Mouse (Mus musculus): ENCODE data around the gene Olfr811. TPM values are rescaled to one million over a fixed set of nuclear protein-coding genes. Genes with fewer than 3 reads are reported as not detected.

The Olfr811 gene
- polyA plus RNA-seq (2015; fragmentation: Nextera tagmentation; extraction: Ambion mirVana), result not detected in 2 replicates

GRCm38 (mm10) chr10:129804296-129804695 is at the start of gene Olfr811:
Olfr811 (minus strand) TSS chr10:129804396.
- Histone ChIP-seq H3K9ac (no peak within 1 kb of the TSS), H3K36me3 (no peaks in the 10 kb centered on the region), H3K27ac (replicated peaks) (no peak within 1 kb of the TSS), H3K4me2 (no peak within 1 kb of the TSS), H3K27me3 (no peaks in the 10 kb centered on the region), H3K4me3 (no peak within 1 kb of the TSS), H3K4me1 (replicated peaks) (no peaks in the 10 kb centered on the region), H3K9me3 (no peaks in the 10 kb centered on the region)
- 85% methylated on average over 4 of the region's 4 CpGs for WGBS
- ATAC-seq (ENCODE audit: low FRiP score, low read depth), result no peak

- no peak for ATAC-seq (ENCODE audit: low FRiP score, low read depth)
- 42% methylated on average over 1 of the region's 1 CpGs for WGBS
- Histone ChIP-seq H3K4me2 (no peak overlapping the region), H3K9ac (no peak overlapping the region), H3K27me3 (no peaks in the 10 kb centered on the region), H3K9me3 (no peaks in the 10 kb centered on the region), H3K4me1 (replicated peaks) (no peaks in the 10 kb centered on the region), H3K36me3 (no peaks in the 10 kb centered on the region), H3K27ac (replicated peaks) (no peak overlapping the region), H3K4me3 (no peak overlapping the region)
Observed at GRCm38 (mm10) chr10:129847343-129847742, 43.1 kb upstream of the Olfr811 start.

GRCm38 (mm10) chr10:129845994-129846393 is 41.8 kb upstream of the Olfr811 start, which contains the start of gene Olfr812:
Olfr812 (minus strand) TSS chr10:129846094.
- no peaks in the 10 kb centered on the region for H3K4me1 ChIP-seq (replicated peaks)
- no peak within 1 kb of the TSS for H3K27ac ChIP-seq (replicated peaks)
- no peaks in the 10 kb centered on the region for H3K36me3 ChIP-seq
- H3K27me3 ChIP-seq, result no peaks in the 10 kb centered on the region
- ATAC-seq (ENCODE audit: low FRiP score, low read depth), result no peak
- H3K9ac ChIP-seq, result no peak within 1 kb of the TSS
- 86% methylated on average over 1 of the region's 1 CpGs for WGBS
- no peaks in the 10 kb centered on the region for H3K9me3 ChIP-seq
- no peak within 1 kb of the TSS for H3K4me2 ChIP-seq
- no peak within 1 kb of the TSS for H3K4me3 ChIP-seq

GRCm38 (mm10) chr10:129794817-129795216 is 9.4 kb downstream of the Olfr811 start, which contains the start of gene Olfr810:
Olfr810 (minus strand) TSS chr10:129794917.
- ATAC-seq (ENCODE audit: low FRiP score, low read depth), result no peak
- Histone ChIP-seq H3K4me1 (replicated peaks) (no peaks in the 10 kb centered on the region), H3K9me3 (no peaks in the 10 kb centered on the region), H3K27ac (replicated peaks) (no peak within 1 kb of the TSS), H3K9ac (no peak within 1 kb of the TSS), H3K36me3 (no peaks in the 10 kb centered on the region), H3K4me3 (no peak within 1 kb of the TSS), H3K27me3 (no peaks in the 10 kb centered on the region), H3K4me2 (no peak within 1 kb of the TSS)

- no peak overlapping the region for H3K9ac ChIP-seq
- no peaks in the 10 kb centered on the region for H3K4me1 ChIP-seq (replicated peaks)
- H3K9me3 ChIP-seq, result no peaks in the 10 kb centered on the region
- H3K36me3 ChIP-seq, result no peaks in the 10 kb centered on the region
- ATAC-seq (ENCODE audit: low FRiP score, low read depth), result no peak
- no peak overlapping the region for H3K4me3 ChIP-seq
- H3K4me2 ChIP-seq, result no peak overlapping the region
- H3K27me3 ChIP-seq, result no peaks in the 10 kb centered on the region
- no peak overlapping the region for H3K27ac ChIP-seq (replicated peaks)
Observed at GRCm38 (mm10) chr10:129778123-129778522, 26.1 kb downstream of the Olfr811 start.

GRCm38 (mm10) chr10:129774338-129774737 is 29.9 kb downstream of the Olfr811 start, which contains the start of gene Olfr809:
Olfr809 (plus strand) TSS chr10:129774638.
- Histone ChIP-seq H3K27ac (replicated peaks) (no peak within 1 kb of the TSS), H3K36me3 (no peaks in the 10 kb centered on the region), H3K27me3 (no peaks in the 10 kb centered on the region), H3K9ac (no peak within 1 kb of the TSS), H3K4me2 (no peak within 1 kb of the TSS), H3K9me3 (no peaks in the 10 kb centered on the region), H3K4me1 (replicated peaks) (no peaks in the 10 kb centered on the region), H3K4me3 (no peak within 1 kb of the TSS)
- ATAC-seq (ENCODE audit: low FRiP score, low read depth), result no peak

GRCm38 (mm10) chr10:129765182-129765581 is 39.0 kb downstream of the Olfr811 start, which contains the start of gene Olfr808:
Olfr808 (plus strand) TSS chr10:129765482.
- no peaks in the 10 kb centered on the region for H3K36me3 ChIP-seq
- no peak within 1 kb of the TSS for H3K27ac ChIP-seq (replicated peaks)
- 89% methylated on average over 1 of the region's 1 CpGs for WGBS
- no peak within 1 kb of the TSS for H3K4me2 ChIP-seq
- H3K4me3 ChIP-seq, result no peak within 1 kb of the TSS
- no peaks in the 10 kb centered on the region for H3K9me3 ChIP-seq
- no peak for ATAC-seq (ENCODE audit: low FRiP score, low read depth)
- no peaks in the 10 kb centered on the region for H3K4me1 ChIP-seq (replicated peaks)
- no peak within 1 kb of the TSS for H3K9ac ChIP-seq
- H3K27me3 ChIP-seq, result no peaks in the 10 kb centered on the region

GRCm38 (mm10) chr10:129757693-129758092 is 46.5 kb downstream of the Olfr811 start, which contains the start of gene Olfr807:
Olfr807 (minus strand) TSS chr10:129757793.
- H3K27me3 ChIP-seq, result no peaks in the 10 kb centered on the region
- H3K9me3 ChIP-seq, result no peaks in the 10 kb centered on the region
- H3K4me1 ChIP-seq (replicated peaks), result no peaks in the 10 kb centered on the region
- H3K4me2 ChIP-seq, result no peak within 1 kb of the TSS
- H3K27ac ChIP-seq (replicated peaks), result no peak within 1 kb of the TSS
- H3K9ac ChIP-seq, result no peak within 1 kb of the TSS
- no peak for ATAC-seq (ENCODE audit: low FRiP score, low read depth)
- H3K4me3 ChIP-seq, result no peak within 1 kb of the TSS
- 91% methylated on average over 1 of the region's 1 CpGs for WGBS
- no peaks in the 10 kb centered on the region for H3K36me3 ChIP-seq

Other genes with a start within 250 kb of the Olfr811 start
- not detected in 2 replicates for gene Olfr794, start 236.7 kb downstream of the Olfr811 start, polyA plus RNA-seq (2015; fragmentation: Nextera tagmentation; extraction: Ambion mirVana)
- not detected in 2 replicates for gene Olfr796, start 191.8 kb downstream of the Olfr811 start, polyA plus RNA-seq (2015; fragmentation: Nextera tagmentation; extraction: Ambion mirVana)
- not detected in 2 replicates for gene Olfr798, start 176.5 kb downstream of the Olfr811 start, polyA plus RNA-seq (2015; fragmentation: Nextera tagmentation; extraction: Ambion mirVana)
- not detected in 2 replicates for gene Olfr799, start 166.9 kb downstream of the Olfr811 start, polyA plus RNA-seq (2015; fragmentation: Nextera tagmentation; extraction: Ambion mirVana)
- not detected in 2 replicates for gene Olfr800, start 146.7 kb downstream of the Olfr811 start, polyA plus RNA-seq (2015; fragmentation: Nextera tagmentation; extraction: Ambion mirVana)
- gene Olfr801, start 130.5 kb downstream of the Olfr811 start, polyA plus RNA-seq (2015; fragmentation: Nextera tagmentation; extraction: Ambion mirVana), result not detected in 2 replicates
- 0.04 TPM in 1 of 2 replicates, not detected in the other for gene Olfr802, start 116.2 kb downstream of the Olfr811 start, polyA plus RNA-seq (2015; fragmentation: Nextera tagmentation; extraction: Ambion mirVana)
- not detected in 2 replicates for gene Olfr803, start 110.1 kb downstream of the Olfr811 start, polyA plus RNA-seq (2015; fragmentation: Nextera tagmentation; extraction: Ambion mirVana)
- not detected in 2 replicates for gene Olfr804, start 101.2 kb downstream of the Olfr811 start, polyA plus RNA-seq (2015; fragmentation: Nextera tagmentation; extraction: Ambion mirVana)
- not detected in 2 replicates for gene Olfr805, start 75.0 kb downstream of the Olfr811 start, polyA plus RNA-seq (2015; fragmentation: Nextera tagmentation; extraction: Ambion mirVana)
- gene Olfr806, start 62.5 kb downstream of the Olfr811 start, polyA plus RNA-seq (2015; fragmentation: Nextera tagmentation; extraction: Ambion mirVana), result not detected in 2 replicates
- not detected in 2 replicates for gene Olfr807, start 46.6 kb downstream of the Olfr811 start, polyA plus RNA-seq (2015; fragmentation: Nextera tagmentation; extraction: Ambion mirVana)
- not detected in 2 replicates for gene Olfr808, start 38.9 kb downstream of the Olfr811 start, polyA plus RNA-seq (2015; fragmentation: Nextera tagmentation; extraction: Ambion mirVana)
- not detected in 2 replicates for gene Olfr809, start 29.8 kb downstream of the Olfr811 start, polyA plus RNA-seq (2015; fragmentation: Nextera tagmentation; extraction: Ambion mirVana)
- not detected in 2 replicates for gene Olfr810, start 9.5 kb downstream of the Olfr811 start, polyA plus RNA-seq (2015; fragmentation: Nextera tagmentation; extraction: Ambion mirVana)
- gene Olfr812, start 41.7 kb upstream of the Olfr811 start, polyA plus RNA-seq (2015; fragmentation: Nextera tagmentation; extraction: Ambion mirVana), result not detected in 2 replicates
- gene Olfr813, start 51.0 kb upstream of the Olfr811 start, polyA plus RNA-seq (2015; fragmentation: Nextera tagmentation; extraction: Ambion mirVana), result not detected in 2 replicates
- gene Olfr814, start 75.5 kb upstream of the Olfr811 start, polyA plus RNA-seq (2015; fragmentation: Nextera tagmentation; extraction: Ambion mirVana), result not detected in 2 replicates
- not detected in 2 replicates for gene Olfr815, start 101.5 kb upstream of the Olfr811 start, polyA plus RNA-seq (2015; fragmentation: Nextera tagmentation; extraction: Ambion mirVana)
- not detected in 2 replicates for gene Olfr816, start 111.2 kb upstream of the Olfr811 start, polyA plus RNA-seq (2015; fragmentation: Nextera tagmentation; extraction: Ambion mirVana)
- gene Olfr818, start 144.7 kb upstream of the Olfr811 start, polyA plus RNA-seq (2015; fragmentation: Nextera tagmentation; extraction: Ambion mirVana), result not detected in 2 replicates
- gene Olfr819, start 162.9 kb upstream of the Olfr811 start, polyA plus RNA-seq (2015; fragmentation: Nextera tagmentation; extraction: Ambion mirVana), result not detected in 2 replicates
- not detected in 2 replicates for gene Olfr247, start 171.7 kb upstream of the Olfr811 start, polyA plus RNA-seq (2015; fragmentation: Nextera tagmentation; extraction: Ambion mirVana)
- gene Gm10310, start 180.7 kb upstream of the Olfr811 start, polyA plus RNA-seq (2015; fragmentation: Nextera tagmentation; extraction: Ambion mirVana), result not detected in 2 replicates
- gene Olfr820, start 208.2 kb upstream of the Olfr811 start, polyA plus RNA-seq (2015; fragmentation: Nextera tagmentation; extraction: Ambion mirVana), result not detected in 2 replicates
- not detected in 2 replicates for gene Olfr821, start 226.0 kb upstream of the Olfr811 start, polyA plus RNA-seq (2015; fragmentation: Nextera tagmentation; extraction: Ambion mirVana)